Mouse (Mus musculus) hindbrain, embryonic 14.5 days (tissue): ENCODE measurements around the gene Ikzf2. TPM values are rescaled to one million over a fixed set of nuclear protein-coding genes. Genes with fewer than 3 reads are reported as not detected.

ENCODE experiments used
- ATAC-seq: fragments of 200-750 bp; cut with Nextera tagmentation; 2 replicates; pipeline ENCODE4 v1.8.0; 2017; ENCODE audit warnings: moderate number of reproducible peaks, mild to moderate bottlenecking, moderate TSS enrichment, moderate library complexity; ENCODE audit not compliant: low FRiP score
- DNase-seq: peaks from one replicate; pipeline ENCODE4 v3.0.0-alpha.2; 2015; ENCODE audit warnings: low spot score
- H3K27ac ChIP-seq: fragments of 300-500 bp; sonication (generic); 2 replicates; pipeline ENCODE4 v1.5.1; 2014; ENCODE audit warnings: mild to moderate bottlenecking, moderate library complexity
- H3K27me3 ChIP-seq: fragments of 300-500 bp; sonication (generic); 2 replicates; pipeline ENCODE4 v1.6.1; 2014; ENCODE audit warnings: mild to moderate bottlenecking, low read length, mixed read lengths; ENCODE audit not compliant: control insufficient read depth, insufficient read depth
- H3K36me3 ChIP-seq: fragments of 300-500 bp; sonication (generic); replicated peaks from 2 replicates; pipeline ENCODE4 v1.6.1; 2014; ENCODE audit not compliant: control insufficient read depth, insufficient read depth
- H3K4me1 ChIP-seq: fragments of 300-500 bp; sonication (generic); replicated peaks from 2 replicates; pipeline ENCODE4 v1.6.1; 2014; ENCODE audit warnings: antibody characterized with exemption, low read length, mixed read lengths; ENCODE audit not compliant: control insufficient read depth, insufficient read depth
- H3K4me2 ChIP-seq: fragments of 300-500 bp; sonication (generic); replicated peaks from 2 replicates; pipeline ENCODE4 v1.6.1; 2014; ENCODE audit warnings: mild to moderate bottlenecking, moderate library complexity
- H3K4me3 ChIP-seq: fragments of 300-500 bp; sonication (generic); replicated peaks from 2 replicates; pipeline ENCODE4 v1.5.1; 2014; ENCODE audit warnings: mild to moderate bottlenecking, low read length
- H3K9ac ChIP-seq: fragments of 300-500 bp; sonication (generic); 2 replicates; pipeline ENCODE4 v1.6.1; 2014
- H3K9me3 ChIP-seq: fragments of 300-500 bp; sonication (generic); 2 replicates; pipeline ENCODE4 v1.6.1; 2016; ENCODE audit warnings: low read length; ENCODE audit not compliant: control insufficient read depth
- WGBS: fragments of 180-500 bp; shearing (Covaris S2); extraction: QIAGEN DNeasy Blood & Tissue Kit; methylation state at CpG from one replicate; pipeline ENCODE4 v1.1.7; 2014; 5-methylcytosine and 5-hydroxymethylcytosine counted together
- polyA plus RNA-seq: library from polyadenylated mRNA; unstranded; fragments of >200 nt; fragmentation: Nextera tagmentation; extraction: Ambion mirVana; gene quantifications from 2 replicates; pipeline ENCODE4 v1.2.1, GENCODE M21; 2014

The Ikzf2 gene
- polyA plus RNA-seq, 1 experiment from 2014 or later: 3.8 TPM

DNA sequence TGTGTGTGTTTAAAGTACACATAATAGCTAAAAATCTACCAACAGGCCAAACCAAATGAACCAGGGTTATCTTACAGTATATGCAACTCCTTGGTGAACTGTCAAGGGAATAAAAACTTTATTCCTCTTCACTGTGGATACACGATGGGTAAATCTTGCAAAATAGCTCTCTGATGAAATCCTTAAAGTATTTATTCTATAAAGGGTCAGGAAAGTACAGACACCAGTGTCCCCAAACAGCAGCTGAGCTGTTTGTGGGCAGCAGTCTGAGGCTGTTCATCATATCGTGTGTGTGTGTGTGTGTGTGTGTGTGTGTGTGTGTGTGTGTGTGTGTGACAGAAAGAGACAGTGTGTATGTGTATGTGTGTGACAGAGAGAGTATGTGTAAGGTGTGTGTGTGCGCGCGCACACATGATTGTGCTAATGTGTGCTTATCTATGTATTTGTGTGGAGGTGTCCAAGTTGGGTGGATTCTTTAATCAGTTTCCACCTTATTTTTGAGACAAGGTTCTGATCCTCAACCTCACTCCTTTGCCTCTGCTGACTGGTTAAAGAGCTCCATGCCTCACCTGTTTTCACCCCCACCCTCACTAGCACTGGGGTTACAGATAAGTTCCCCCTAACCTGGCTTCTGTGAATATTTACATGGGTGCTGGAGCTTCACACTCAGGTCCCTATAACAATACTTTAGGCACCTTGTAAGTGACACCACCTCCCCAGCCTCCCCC, 102.9 kb downstream of the Ikzf2 start:
- Histone ChIP-seq H3K9me3 (no peaks in the 10 kb centered on the region), H3K4me3 (no peak overlapping the region), H3K4me2 (no peak overlapping the region), H3K9ac (no peak overlapping the region), H3K36me3 (no peaks in the 10 kb centered on the region), H3K27me3 (no peaks in the 10 kb centered on the region), H3K4me1 (no peaks in the 10 kb centered on the region), H3K27ac (no peak overlapping the region)
- WGBS: 93% methylated on average over 5 of the region's 5 CpGs
- DNase-seq (no peak), ATAC-seq (no peak)

- ATAC-seq: no peak
- WGBS: 91% methylated on average over 4 of the region's 4 CpGs
- no peak overlapping the region for H3K9ac ChIP-seq
These were observed 108.1 kb downstream of the Ikzf2 start for GRCm38 (mm10) chr1:69578917-69579316.

GRCm38 (mm10) chr1:69559443-69560090, 127.5 kb downstream of the Ikzf2 start:
- DNase-seq (no peak), ATAC-seq (no peak)
- H3K27ac ChIP-seq: no peak overlapping the region
- H3K36me3 ChIP-seq: no peaks in the 10 kb centered on the region
- no peaks in the 10 kb centered on the region for H3K9me3 ChIP-seq
- no peak overlapping the region for H3K9ac ChIP-seq
- 96% methylated on average over 5 of the region's 5 CpGs for WGBS
- H3K4me1 ChIP-seq: no peaks in the 10 kb centered on the region
- H3K27me3 ChIP-seq: no peaks in the 10 kb centered on the region
- no peak overlapping the region for H3K4me3 ChIP-seq
- H3K4me2 ChIP-seq: no peak overlapping the region

More at GRCm38 (mm10) chr1:69578917-69579316, 108.1 kb downstream of the Ikzf2 start:
- H3K4me3 ChIP-seq: no peak overlapping the region
- H3K36me3 ChIP-seq: no peaks in the 10 kb centered on the region
- no peak for DNase-seq
- H3K27me3 ChIP-seq: no peaks in the 10 kb centered on the region
- no peak overlapping the region for H3K4me2 ChIP-seq
- no peaks in the 10 kb centered on the region for H3K9me3 ChIP-seq
- H3K27ac ChIP-seq: no peak overlapping the region
- H3K4me1 ChIP-seq: no peaks in the 10 kb centered on the region

DNA sequence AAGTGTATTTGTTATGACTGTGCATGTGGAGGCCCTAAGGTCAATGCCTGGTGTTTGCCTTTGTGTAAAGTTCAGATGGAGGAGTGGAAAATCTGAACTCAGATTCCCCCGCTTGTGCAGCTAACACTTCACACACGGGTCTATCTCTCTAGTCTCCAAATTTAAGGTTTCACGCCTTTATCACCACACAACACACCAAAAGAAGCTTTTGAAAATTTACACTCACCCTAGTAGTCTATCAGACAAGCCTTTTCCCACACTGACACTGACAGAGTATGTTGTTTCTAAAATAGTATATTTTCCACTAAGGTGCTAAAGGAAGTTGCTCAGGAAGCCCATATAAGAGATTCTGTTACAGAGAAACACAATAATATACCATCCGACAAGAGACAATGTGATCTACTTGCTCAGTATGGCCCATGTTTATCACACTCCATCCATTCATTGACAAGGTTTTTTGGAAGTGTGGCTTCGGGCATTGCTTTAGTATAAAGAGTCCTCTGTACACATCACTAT, 131.4 kb downstream of the Ikzf2 start:
- Histone ChIP-seq H3K9me3 (no peaks in the 10 kb centered on the region), H3K9ac (no peak overlapping the region), H3K27me3 (no peaks in the 10 kb centered on the region), H3K36me3 (no peaks in the 10 kb centered on the region), H3K4me2 (no peak overlapping the region), H3K4me3 (no peak overlapping the region), H3K4me1 (no peaks in the 10 kb centered on the region), H3K27ac (no peak overlapping the region)
- ATAC-seq: no peak
- DNase-seq: no peak
- WGBS: 90% methylated on average over 5 of the region's 5 CpGs

DNA sequence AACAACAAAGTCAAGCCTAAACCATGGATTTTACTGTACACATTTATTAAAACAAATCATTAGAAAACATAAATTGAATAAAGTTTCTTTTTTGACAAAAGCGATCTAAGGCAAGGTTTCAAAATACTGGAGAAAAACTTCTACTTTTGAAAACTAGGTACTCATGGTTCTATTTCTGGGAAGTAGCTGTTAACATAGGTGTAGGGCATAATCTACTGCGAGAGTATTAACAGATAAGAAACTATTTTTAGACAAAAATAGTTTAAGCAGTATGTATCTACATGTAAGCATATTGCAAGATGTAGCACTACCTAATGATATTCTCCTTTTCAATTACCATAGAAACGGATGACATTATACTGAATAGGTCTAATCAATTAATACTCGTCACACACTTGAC, 137.1 kb downstream of the Ikzf2 start:
- no peaks in the 10 kb centered on the region for H3K9me3 ChIP-seq
- no peaks in the 10 kb centered on the region for H3K4me1 ChIP-seq
- no peak overlapping the region for H3K9ac ChIP-seq
- no peak for DNase-seq
- H3K36me3 ChIP-seq: no peaks in the 10 kb centered on the region
- H3K27ac ChIP-seq: no peak overlapping the region
- 93% methylated on average over 4 of the region's 4 CpGs for WGBS
- H3K27me3 ChIP-seq: no peaks in the 10 kb centered on the region
- no peak overlapping the region for H3K4me3 ChIP-seq
- H3K4me2 ChIP-seq: no peak overlapping the region
- ATAC-seq: no peak

DNA sequence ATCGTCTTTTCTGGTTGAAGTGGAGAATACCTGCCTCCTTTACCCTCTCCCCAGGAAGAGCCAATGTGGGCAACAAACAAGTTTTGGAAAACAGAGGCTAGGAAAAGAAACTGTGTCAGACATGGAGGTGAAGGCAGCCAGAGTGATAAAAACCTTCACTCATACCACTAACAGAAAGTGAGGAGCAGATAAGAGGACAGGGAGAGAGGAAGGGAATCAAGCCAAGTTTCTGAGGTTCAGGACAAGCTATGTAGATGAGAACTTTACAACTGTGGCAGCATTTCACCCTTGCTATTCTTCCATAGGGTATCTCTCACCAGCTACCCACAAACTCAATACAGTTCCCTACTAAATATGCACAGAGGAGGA, 141.2 kb downstream of the Ikzf2 start:
- no peaks in the 10 kb centered on the region for H3K9me3 ChIP-seq
- 93% methylated on average over 1 of the region's 1 CpGs for WGBS
- no peak for DNase-seq
- H3K27ac ChIP-seq: no peak overlapping the region
- no peak for ATAC-seq
- no peaks in the 10 kb centered on the region for H3K4me1 ChIP-seq
- H3K4me3 ChIP-seq: no peak overlapping the region
- no peak overlapping the region for H3K4me2 ChIP-seq
- no peaks in the 10 kb centered on the region for H3K27me3 ChIP-seq
- no peak overlapping the region for H3K9ac ChIP-seq
- no peaks in the 10 kb centered on the region for H3K36me3 ChIP-seq

GRCm38 (mm10) chr1:69545217-69545884, 141.7 kb downstream of the Ikzf2 start:
- no peaks in the 10 kb centered on the region for H3K9me3 ChIP-seq
- no peaks in the 10 kb centered on the region for H3K4me1 ChIP-seq
- no peak overlapping the region for H3K27ac ChIP-seq
- H3K36me3 ChIP-seq: no peaks in the 10 kb centered on the region
- ATAC-seq (no peak), DNase-seq (no peak)
- no peak overlapping the region for H3K4me3 ChIP-seq
- no peak overlapping the region for H3K9ac ChIP-seq
- no peaks in the 10 kb centered on the region for H3K27me3 ChIP-seq
- 93% methylated on average over 8 of the region's 8 CpGs for WGBS
- no peak overlapping the region for H3K4me2 ChIP-seq

- no peak for DNase-seq
- Histone ChIP-seq H3K9me3 (no peaks in the 10 kb centered on the region), H3K4me1 (no peaks in the 10 kb centered on the region), H3K4me3 (no peak overlapping the region), H3K27ac (no peak overlapping the region), H3K36me3 (no peaks in the 10 kb centered on the region; the same call in 1 of the 2 replicates), H3K27me3 (no peaks in the 10 kb centered on the region), H3K4me2 (no peak overlapping the region), H3K9ac (no peak overlapping the region)
- 96% methylated on average over 6 of the region's 6 CpGs for WGBS
- no peak for ATAC-seq
These were observed 143.1 kb downstream of the Ikzf2 start for GRCm38 (mm10) chr1:69543774-69544597.

GRCm38 (mm10) chr1:69542546-69542945, 144.5 kb downstream of the Ikzf2 start:
- no peaks in the 10 kb centered on the region; the same call in 1 of the 2 replicates for H3K36me3 ChIP-seq
- no peak overlapping the region for H3K4me3 ChIP-seq
- no peak overlapping the region for H3K9ac ChIP-seq
- H3K27ac ChIP-seq: no peak overlapping the region
- WGBS: 89% methylated on average over 3 of the region's 3 CpGs
- H3K27me3 ChIP-seq: no peaks in the 10 kb centered on the region
- no peaks in the 10 kb centered on the region for H3K4me1 ChIP-seq
- no peak for ATAC-seq
- H3K9me3 ChIP-seq: no peaks in the 10 kb centered on the region
- no peak overlapping the region for H3K4me2 ChIP-seq
- no peak for DNase-seq
